Mouse (Mus musculus) G1E (cell line): ENCODE results near the gene Ccpg1.

Experiments used
- CTCF ChIP-seq: IDR thresholded peaks from 2 replicates; pipeline ENCODE4 v1.5.1; 2012; ENCODE audit warnings: low read depth, low read length, inconsistent platforms, mixed read lengths
- GATA1 ChIP-seq: IDR thresholded peaks from 2 replicates; pipeline ENCODE4 v1.6.1; 2012; ENCODE audit warnings: borderline replicate concordance, low read length, inconsistent platforms, mixed read lengths
- POLR2AphosphoS5 ChIP-seq: IDR thresholded peaks from 2 replicates; pipeline ENCODE4 v1.6.1; 2012; ENCODE audit warnings: low read depth, low read length, inconsistent platforms; ENCODE audit not compliant: insufficient replicate concordance

DNA sequence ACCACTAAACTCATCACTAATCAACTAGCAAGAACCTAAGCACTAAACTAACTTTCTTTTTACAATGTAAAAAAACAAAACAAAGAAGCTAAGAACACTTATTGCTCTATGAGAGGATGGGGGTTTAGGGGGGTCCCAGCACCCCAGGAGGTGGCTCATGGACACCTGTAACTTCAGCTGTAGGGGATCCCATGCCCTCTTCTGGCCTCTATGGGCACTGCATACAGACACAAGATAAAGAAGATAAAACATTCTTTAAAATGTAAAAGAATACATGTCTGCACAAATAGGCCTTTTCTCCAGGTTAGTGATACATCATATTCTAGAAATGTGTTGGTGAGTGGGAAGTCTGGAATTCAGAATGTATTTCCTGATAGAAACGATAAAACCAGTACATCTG is 48.2 kb downstream of the Ccpg1 start:
- TF ChIP-seq CTCF: no peak
- TF ChIP-seq GATA1: no peak
- TF ChIP-seq POLR2AphosphoS5: no peak
